Mouse (Mus musculus) liver, embryonic 14 days (tissue): ENCODE data around the gene Terb2. TPM values are rescaled to one million over a fixed set of nuclear protein-coding genes. Genes with fewer than 3 reads are reported as not detected.

Source experiments
- polyA plus RNA-seq: library from polyadenylated mRNA; depleted of rRNA; stranded (reverse); fragments of >200 nt; gene quantifications from 2 replicates; pipeline ENCODE4 v1.2.3, GENCODE M21; 2012; rRNA removed

The Terb2 gene
- polyA plus RNA-seq: not detected in 2 replicates

DNA sequence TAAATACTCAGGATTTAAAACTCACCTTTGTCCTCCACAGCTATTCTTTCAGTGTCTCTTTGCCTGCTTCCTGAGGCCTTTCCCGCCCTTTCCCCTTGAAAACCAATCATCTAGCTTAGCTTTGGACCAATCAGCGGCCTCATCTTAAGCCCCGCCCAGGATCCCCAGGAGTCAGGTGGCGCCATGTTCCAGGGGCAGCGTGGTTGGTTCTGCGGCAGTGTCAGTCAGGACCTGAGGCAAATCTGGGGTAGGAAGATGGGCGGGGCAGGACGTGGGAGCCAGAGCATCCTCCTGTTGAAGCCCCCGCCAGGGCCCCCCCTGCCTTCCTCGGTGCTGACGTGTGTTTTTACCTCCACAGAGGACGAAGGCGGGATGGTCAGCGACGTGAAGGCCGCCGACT, at the start of gene Terb2, which contains the start of gene Patl2:
Gene Terb2, plus strand, starts transcription at position 167 of the 400 bp plus-strand sequence.
Gene Patl2, minus strand, starts transcription at position 84 of the 400 bp plus-strand sequence.

DNA sequence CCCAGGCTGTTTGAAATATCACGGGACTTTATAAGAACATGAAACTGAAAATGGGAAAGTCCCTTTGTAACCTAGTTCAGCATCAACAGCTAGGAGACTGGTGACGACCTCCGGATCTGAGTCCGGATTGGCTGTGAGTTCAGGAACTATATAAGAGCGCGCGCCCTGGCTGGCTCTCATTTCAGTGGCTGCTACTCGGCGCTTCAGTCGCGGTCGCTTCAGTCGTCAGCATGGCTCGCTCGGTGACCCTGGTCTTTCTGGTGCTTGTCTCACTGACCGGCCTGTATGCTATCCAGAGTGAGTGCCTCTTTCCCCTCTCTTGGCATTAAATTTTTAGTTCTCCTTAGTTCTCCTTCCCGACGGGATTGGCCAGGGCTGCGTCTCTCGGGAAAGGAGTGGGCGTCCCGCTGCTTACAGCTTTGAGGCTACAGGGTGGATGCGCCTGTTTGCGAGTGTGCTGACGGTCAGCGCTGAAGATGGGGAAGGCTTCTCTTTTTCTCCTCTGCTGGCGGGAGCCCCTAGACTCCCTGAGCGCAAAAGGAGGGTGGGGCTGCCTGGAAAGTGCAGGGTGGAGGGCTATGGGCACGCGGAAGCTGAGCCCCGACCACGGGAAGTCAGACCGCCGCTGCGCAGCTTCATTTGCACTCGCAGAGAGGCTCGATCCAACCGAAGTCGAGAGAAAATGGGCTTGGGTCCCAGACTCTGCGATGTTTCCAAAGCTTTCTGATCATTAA, 38.4 kb upstream of the Terb2 start, which contains the start of gene B2m:
Gene B2m, plus strand, starts transcription at position 179 of the 734 bp plus-strand sequence.

DNA sequence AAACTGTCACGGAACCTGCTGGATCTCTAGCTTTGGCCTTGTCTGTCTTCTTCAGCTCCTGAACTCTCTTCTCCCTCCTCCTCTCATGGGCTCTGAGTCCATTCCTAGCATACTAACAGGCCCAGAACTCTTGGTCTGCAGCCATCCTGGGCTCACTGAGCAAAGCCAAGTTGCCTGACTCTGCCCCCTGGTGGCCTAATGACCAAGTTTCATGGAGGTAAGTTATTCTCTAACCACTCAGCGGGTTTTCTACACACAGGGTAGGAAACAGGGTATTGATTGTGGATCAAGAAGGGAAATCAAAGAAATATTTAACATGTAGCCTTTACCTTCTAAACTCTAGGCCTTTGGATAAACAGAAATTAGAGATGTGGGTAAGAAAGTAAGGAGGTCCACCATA, 25.4 kb upstream of the Terb2 start, which contains the start of gene Trim69:
Gene Trim69, plus strand, starts transcription at position 21 of the 400 bp plus-strand sequence.

DNA sequence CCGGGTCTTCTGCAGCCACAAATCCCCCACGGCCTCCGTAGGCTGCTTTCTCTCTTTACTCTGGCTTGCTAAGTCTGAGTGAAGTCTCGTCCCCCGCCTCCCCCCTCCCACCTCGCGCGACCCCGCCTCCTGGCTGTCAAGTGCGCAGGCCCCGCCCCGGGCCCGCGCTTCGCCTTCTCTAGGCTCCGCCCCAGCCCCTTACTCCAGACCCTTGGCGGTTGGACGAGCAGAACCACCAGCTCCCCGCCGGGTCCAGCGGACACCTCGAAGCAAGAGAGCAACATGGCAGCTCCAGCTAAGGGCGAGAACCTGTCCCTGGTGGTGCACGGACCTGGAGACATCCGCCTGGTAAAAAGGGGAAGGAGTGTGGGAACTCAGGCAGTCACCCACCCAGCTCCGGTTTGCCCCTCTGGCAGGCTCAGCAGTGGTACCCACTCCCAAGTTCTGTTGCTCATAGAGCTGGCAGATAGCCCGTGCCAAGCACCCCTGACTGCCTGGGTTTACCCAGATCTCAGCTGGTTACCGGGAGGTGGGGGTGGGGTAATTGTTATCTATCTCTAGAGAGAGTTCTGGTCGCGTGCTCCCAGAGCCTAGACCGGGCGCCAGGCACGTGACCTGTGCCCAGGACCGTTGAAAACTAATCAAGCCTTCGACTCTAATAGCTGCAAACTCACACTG, 48.7 kb downstream of the Terb2 start, which contains the start of gene Sord:
Gene Sord, plus strand, starts transcription at position 139 of the 678 bp plus-strand sequence.

Other genes with a start within 250 kb of the Terb2 start
- gene Ctdspl2, start 230.3 kb upstream of the Terb2 start, polyA plus RNA-seq: 7.4 and 8.9 TPM in 2 replicates
- 0.05 TPM in 2 replicates for gene Mageb3, start 230.2 kb upstream of the Terb2 start, polyA plus RNA-seq
- gene Eif3j1, start 157.7 kb upstream of the Terb2 start, polyA plus RNA-seq: 15.1 and 17.6 TPM in 2 replicates
- gene Spg11, start 67.9 kb upstream of the Terb2 start, polyA plus RNA-seq: 2.2 and 2.7 TPM in 2 replicates
- gene B2m, start 38.6 kb upstream of the Terb2 start, polyA plus RNA-seq: 171 and 189 TPM in 2 replicates
- 0.03 and 0.06 TPM in 2 replicates for gene Trim69, start 25.6 kb upstream of the Terb2 start, polyA plus RNA-seq
- 0.05 and 0.06 TPM in 2 replicates for gene Patl2, start 83 bp upstream of the Terb2 start, polyA plus RNA-seq
- 64.0 and 75.9 TPM in 2 replicates for gene Sord, start 48.5 kb downstream of the Terb2 start, polyA plus RNA-seq
- not detected in 2 replicates for gene Duox2, start 112.2 kb downstream of the Terb2 start, polyA plus RNA-seq
- gene Duoxa2, start 112.6 kb downstream of the Terb2 start, polyA plus RNA-seq: not detected in 2 replicates
- 0.05 TPM in 1 of 2 replicates, not detected in the other for gene Duoxa1, start 127.5 kb downstream of the Terb2 start, polyA plus RNA-seq
- not detected in 2 replicates for gene Duox1, start 129.4 kb downstream of the Terb2 start, polyA plus RNA-seq
- gene Shf, start 182.9 kb downstream of the Terb2 start, polyA plus RNA-seq: 5.5 and 6.2 TPM in 2 replicates
- gene Slc28a2, start 240.2 kb downstream of the Terb2 start, polyA plus RNA-seq: 0.27 and 0.61 TPM in 2 replicates